Mouse (Mus musculus): ENCODE data around the gene 1110051M20Rik. TPM values are rescaled to one million over a fixed set of nuclear protein-coding genes. Genes with fewer than 3 reads are reported as not detected.

Gene 1110051M20Rik
- total and polyA plus RNA-seq, 3 experiments: 21.1 to 34.0 (median 26.2) TPM

GRCm38 (mm10) chr2:91430600-91430919 is 13.9 kb downstream of the 1110051M20Rik start:
- H3K4me2 ChIP-seq (ENCODE audit: insufficient read depth, low read depth, poor library complexity, severe bottlenecking): no peak overlapping the region
- no peaks in the 10 kb centered on the region for H3K79me2 ChIP-seq (replicated peaks; ENCODE audit: control insufficient read depth, extremely low read depth, insufficient read depth, poor library complexity, severe bottlenecking)
- in situ Hi-C loops (cut with MboI; ENCODE audit: low pct_ligation_motif_present, low pct_unique_long_range_greater_than_20kb, low sequenced_read_pairs) (no loop called here), dilution Hi-C loops (cut with MboI; ENCODE audit: extremely low pct_ligation_motif_present, extremely low pct_unique_long_range_greater_than_20kb, low sequenced_read_pairs) (no loop called here)
- H3K36me3 ChIP-seq (replicated peaks in 1 of 2; ENCODE audit: control insufficient read depth in 1 of 2, insufficient read depth in 1 of 2, low read length in 1 of 2): peaks cover 0 to 3% of the 10 kb centered on the region in 2 experiments
- DNase-seq (ENCODE audit: extremely low read depth): no peak
- H3K9me3 ChIP-seq (replicated peaks; ENCODE audit: low read length): no peaks in the 10 kb centered on the region
- TF ChIP-seq ZNF384 (IDR thresholded peaks at IDR 0.05; ENCODE audit: low read depth, low read length) (no peak), ETS1 (conservative IDR thresholded peaks at IDR 0.05; ENCODE audit: low read depth, low read length) (no peak), GABPA (IDR thresholded peaks at IDR 0.05; ENCODE audit: insufficient replicate concordance, low read depth, low read length) (no peak), TCF12 (IDR thresholded peaks at IDR 0.05; ENCODE audit: low read depth, low read length) (no peak), CHD2 (IDR thresholded peaks at IDR 0.05; ENCODE audit: low read length) (no peak), CTCF (conservative IDR thresholded peaks at IDR 0.05 in 1 of 2, IDR thresholded peaks at IDR 0.05 in 1 of 2; ENCODE audit: low read depth in 2 of 2, low read length in 2 of 2) (no peak), ZKSCAN1 (IDR thresholded peaks at IDR 0.05; ENCODE audit: borderline replicate concordance, low read depth, low read length) (no peak), PAX5 (IDR thresholded peaks at IDR 0.05; ENCODE audit: low read length) (no peak)
- no peaks in the 10 kb centered on the region for H3K4me1 ChIP-seq (ENCODE audit: control insufficient read depth in 1 of 2, insufficient read depth in 2 of 2)
- no peak overlapping the region for H3K27ac ChIP-seq (ENCODE audit: insufficient read depth, low read depth)
- H3K4me3 ChIP-seq (replicated peaks in 1 of 3; ENCODE audit: low read depth in 2 of 3, low read length in 2 of 3, poor library complexity in 1 of 3): no peak overlapping the region
- H3K27me3 ChIP-seq (replicated peaks): no peaks in the 10 kb centered on the region
- H3K9ac ChIP-seq (ENCODE audit: insufficient read depth, low read depth): no peak overlapping the region

- H3K36me3 ChIP-seq (replicated peaks in 1 of 2; ENCODE audit: control insufficient read depth in 1 of 2, insufficient read depth in 1 of 2, low read length in 1 of 2): peaks cover 0 to 3% of the 10 kb centered on the region in 2 experiments
- H3K79me2 ChIP-seq (replicated peaks; ENCODE audit: control insufficient read depth, extremely low read depth, insufficient read depth, poor library complexity, severe bottlenecking): no peaks in the 10 kb centered on the region
- no peak for DNase-seq (ENCODE audit: extremely low read depth)
- no peaks in the 10 kb centered on the region for H3K27me3 ChIP-seq (replicated peaks)
- in situ Hi-C loops (cut with MboI; ENCODE audit: low pct_ligation_motif_present, low pct_unique_long_range_greater_than_20kb, low sequenced_read_pairs): no loop called here
- H3K9me3 ChIP-seq (replicated peaks; ENCODE audit: low read length): no peaks in the 10 kb centered on the region
- no peak overlapping the region for H3K27ac ChIP-seq (ENCODE audit: insufficient read depth, low read depth)
- no peak overlapping the region for H3K9ac ChIP-seq (ENCODE audit: insufficient read depth, low read depth)
- TF ChIP-seq JUN (IDR thresholded peaks at IDR 0.05; ENCODE audit: insufficient read depth, low read depth, low read length) (no peak), ZC3H11A (IDR thresholded peaks at IDR 0.05; ENCODE audit: low read depth, low read length) (no peak), GABPA (IDR thresholded peaks at IDR 0.05; ENCODE audit: insufficient replicate concordance, low read depth, low read length) (no peak), MYC (IDR thresholded peaks at IDR 0.05; ENCODE audit: low read depth, low read length) (no peak), KAT2A (IDR thresholded peaks at IDR 0.05; ENCODE audit: insufficient replicate concordance, low read length) (no peak), UBTF (IDR thresholded peaks at IDR 0.05; ENCODE audit: low read depth, low read length) (no peak), TCF12 (IDR thresholded peaks at IDR 0.05; ENCODE audit: low read depth, low read length) (no peak), NRF1 (IDR thresholded peaks at IDR 0.05; ENCODE audit: low read depth, low read length) (no peak), HCFC1 (IDR thresholded peaks at IDR 0.05; ENCODE audit: low read depth, low read length) (no peak), JUND (conservative IDR thresholded peaks at IDR 0.05; ENCODE audit: low read depth, low read length) (no peak), RAD21 (IDR thresholded peaks at IDR 0.05; ENCODE audit: low read depth, low read length) (no peak), EP300 (IDR thresholded peaks at IDR 0.05; ENCODE audit: low read length) (no peak), CHD1 (IDR thresholded peaks at IDR 0.05; ENCODE audit: low read depth, low read length) (no peak), E2F4 (IDR thresholded peaks at IDR 0.05; ENCODE audit: insufficient replicate concordance, low read depth, low read length) (no peak), NELFE (IDR thresholded peaks at IDR 0.05; ENCODE audit: low read depth, low read length) (no peak)
- H3K4me2 ChIP-seq (ENCODE audit: insufficient read depth, low read depth, poor library complexity, severe bottlenecking): no peak overlapping the region
- H3K4me1 ChIP-seq (ENCODE audit: control insufficient read depth in 1 of 2, insufficient read depth in 2 of 2): no peaks in the 10 kb centered on the region
- dilution Hi-C loops (cut with MboI; ENCODE audit: extremely low pct_ligation_motif_present, extremely low pct_unique_long_range_greater_than_20kb, low sequenced_read_pairs): no loop called here
- no peak overlapping the region for H3K4me3 ChIP-seq (replicated peaks in 1 of 3; ENCODE audit: low read depth in 2 of 3, low read length in 2 of 3, poor library complexity in 1 of 3)
Measured at GRCm38 (mm10) chr2:91429915-91430599, 14.4 kb downstream of the 1110051M20Rik start.
